Comparison of ENCODE assay signal across 26 mouse cellular contexts in the genomic region with DNA sequence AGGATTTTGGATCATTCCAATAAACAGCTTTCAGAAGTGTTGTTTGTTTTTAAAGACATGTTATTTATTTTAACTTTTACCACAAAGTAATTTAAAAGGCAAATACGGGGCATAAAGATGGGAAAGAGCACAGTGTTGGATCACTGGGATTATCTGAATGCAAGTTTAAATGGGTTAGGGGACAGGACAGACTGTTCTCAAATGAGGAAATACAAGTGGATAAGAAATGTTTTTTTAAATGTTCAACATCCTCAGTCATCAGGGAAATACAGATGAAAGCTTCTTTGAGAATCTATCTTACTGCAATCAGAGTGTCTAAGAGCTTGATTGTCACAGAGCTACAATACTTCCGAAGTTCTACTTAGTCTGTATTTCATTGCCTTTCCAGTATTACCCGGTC. TPM values are rescaled to one million over a fixed set of nuclear protein-coding genes. Genes with fewer than 3 reads are reported as not detected.
DNase-seq lines count a peak whose midpoint lies in the region; ATAC-seq and TF ChIP-seq lines count a peak whose summit lies in the region.
"Had no signal": no experiment of that assay in that cellular context is flagged by ENCODE, and none has a peak within 500 bp of the region (broad histone marks: within the 10 kb centered on the region; RNA-seq: fewer than 3 reads in every experiment).

No protein-coding gene starts in this region.

- peak; percentile 41 for DNase-seq in liver, adult 2 months (ENCODE audit: extremely low read depth, low read depth, low spot score)
- no peak for DNase-seq in liver
- no peak for DNase-seq in lung, adult 2 months
- peak; percentile 11 for DNase-seq in lung, postnatal 36 days
- DNase-seq in lung, adult 18-20 months, result no peak
- DNase-seq: adrenal gland, postnatal 10 days; adrenal gland, postnatal 36 days; B cell, adult 2 months; cerebellum, adult 18-20 months; cerebellum, adult 9-10 months; cerebellum, postnatal 14 days; gastrocnemius, postnatal 10 days; gastrocnemius, postnatal 36 days; heart, adult 2 months; heart, postnatal 14 days; heart, postnatal 4 days had no signal

- TF ChIP-seq POLR2A in liver, adult 2 months (IDR thresholded peaks at IDR 0.05; ENCODE audit: extremely low read depth, insufficient read depth, low read length), result no peak
- no peak for TF ChIP-seq POLR2A in lung, adult 2 months (IDR thresholded peaks at IDR 0.05; ENCODE audit: borderline replicate concordance, extremely low read depth, low read depth, low read length)

- no peak overlapping the region for H3K4me3 ChIP-seq in liver, adult 2 months (ENCODE audit: insufficient read depth, low read depth, low read length)
- H3K4me3 ChIP-seq in lung, embryonic 15.5 days, result no peak overlapping the region
- no peak overlapping the region for H3K4me3 ChIP-seq in lung, adult 2 months (replicated peaks; ENCODE audit: extremely low read depth, low read depth, low read length)
- H3K4me3 ChIP-seq: forebrain, embryonic 10.5 days; forebrain, embryonic 13.5 days; heart, adult 2 months; heart, embryonic 10.5 days; heart, embryonic 13.5 days had no signal

- H3K36me3 ChIP-seq in liver, adult 2 months (ENCODE audit: control insufficient read depth, insufficient read depth, low read length), result no peaks in the 10 kb centered on the region
- H3K36me3 ChIP-seq in lung, embryonic 15.5 days, result no peaks in the 10 kb centered on the region
- H3K36me3 ChIP-seq: forebrain, embryonic 10.5 days; G1E; heart, embryonic 10.5 days; heart, embryonic 13.5 days had no signal

- H3K79me2 ChIP-seq in liver, adult 2 months (ENCODE audit: control insufficient read depth, insufficient read depth, low read length), result no peaks in the 10 kb centered on the region

- no peaks in the 10 kb centered on the region for H3K9me3 ChIP-seq in lung, embryonic 15.5 days
- H3K9me3 ChIP-seq: forebrain, embryonic 10.5 days; forebrain, embryonic 13.5 days; heart, embryonic 10.5 days; heart, embryonic 13.5 days had no signal

- peaks cover 8% of the 10 kb centered on the region for H3K4me1 ChIP-seq in liver, adult 2 months (ENCODE audit: control insufficient read depth, insufficient read depth, low read length)
- peaks cover 10% of the 10 kb centered on the region; the same call in 1 of the 2 replicates for H3K4me1 ChIP-seq in lung, embryonic 15.5 days
- peaks cover 2% of the 10 kb centered on the region; the same call in 1 of the 2 replicates for H3K4me1 ChIP-seq in lung, adult 2 months (ENCODE audit: control insufficient read depth, insufficient read depth, low read length)

- ATAC-seq in lung, embryonic 15.5 days (ENCODE audit: borderline replicate concordance, extremely low read depth, low FRiP score, low TSS enrichment), result no peak
- ATAC-seq: forebrain, embryonic 13.5 days; forebrain, embryonic 16.5 days; Patski had no signal

- no peaks in the 10 kb centered on the region for H3K27me3 ChIP-seq in liver, adult 2 months (ENCODE audit: control insufficient read depth, insufficient read depth, low read length)
- H3K27me3 ChIP-seq in lung, embryonic 15.5 days, result no peaks in the 10 kb centered on the region
- H3K27me3 ChIP-seq: CH12.LX; forebrain, embryonic 13.5 days; heart, embryonic 13.5 days; Patski had no signal

- WGBS in liver, adult 2 months, result 74% methylated on average over 3 of the region's 3 CpGs
- 40% methylated on average over 3 of the region's 3 CpGs for WGBS in lung, embryonic 15.5 days
- 57% methylated on average over 3 of the region's 3 CpGs for WGBS in lung, adult 2 months

- no peak overlapping the region for H3K4me2 ChIP-seq in lung, embryonic 15.5 days
- H3K4me2 ChIP-seq: forebrain, embryonic 13.5 days; heart, embryonic 13.5 days; hindbrain, embryonic 14.5 days had no signal

- no peak overlapping the region for H3K27ac ChIP-seq in liver, adult 2 months (replicated peaks; ENCODE audit: insufficient read depth, low read depth, low read length)
- H3K27ac ChIP-seq in lung, embryonic 15.5 days, result 0 out of 2 replicates have a peak overlapping the region, but pooled peaks have one; percentile 24
- H3K27ac ChIP-seq: forebrain, embryonic 10.5 days; forebrain, embryonic 13.5 days; heart, adult 2 months; heart, embryonic 10.5 days; heart, embryonic 13.5 days; hindbrain, embryonic 14.5 days had no signal

- no peak overlapping the region for H3K9ac ChIP-seq in liver, adult 2 months (ENCODE audit: low read depth, low read length)
- no peak overlapping the region for H3K9ac ChIP-seq in lung, embryonic 15.5 days
- H3K9ac ChIP-seq: forebrain, embryonic 13.5 days; heart, embryonic 13.5 days; hindbrain, embryonic 14.5 days had no signal

- no peak for TF ChIP-seq CTCF in liver, adult 2 months (IDR thresholded peaks at IDR 0.05; ENCODE audit: low read depth, low read length)
- no peak for TF ChIP-seq CTCF in lung, adult 2 months (IDR thresholded peaks at IDR 0.05; ENCODE audit: insufficient read depth, low read length)

RNA-seq across cellular contexts. Expression of a gene that starts 32.3 kb away (rescaled TPM):
- 29.8 and 39.8 TPM in 2 replicates for total RNA-seq in liver, adult 2 months (2014; rRNA removed)
- polyA plus RNA-seq in liver, adult 2 months (2012; rRNA removed), result 16.7 and 19.3 TPM in 2 replicates
- polyA plus RNA-seq in lung, embryonic 15.5 days (2015; fragmentation: Nextera tagmentation; extraction: Ambion mirVana), result 3.7 and 5.2 TPM in 2 replicates
- polyA plus RNA-seq in lung, adult 2 months (2012; rRNA removed), result 54.9 and 134 TPM in 2 replicates
- total RNA-seq: G1E had no signal
- polyA plus RNA-seq: G1E had no signal

RNA-seq across cellular contexts. Expression of a gene that starts 56.6 kb away (rescaled TPM):
- total RNA-seq in liver, adult 2 months (2014; rRNA removed), result 11.1 and 11.2 TPM in 2 replicates
- 5.7 and 5.8 TPM in 2 replicates for polyA plus RNA-seq in liver, adult 2 months (2012; rRNA removed)
- polyA plus RNA-seq in lung, embryonic 15.5 days (2015; fragmentation: Nextera tagmentation; extraction: Ambion mirVana), result 13.2 and 13.9 TPM in 2 replicates
- polyA plus RNA-seq in lung, adult 2 months (2012; rRNA removed), result 38.8 and 48.5 TPM in 2 replicates
- total RNA-seq: CH12.LX had no signal
- polyA plus RNA-seq: G1E had no signal

Comparison
In these comparisons a context has a peak if more than half of its experiments do, and no peak if none do; other contexts are left out.
1. DNase-seq: peak in liver, adult 2 months (single experiment) and lung, postnatal 36 days (single experiment); none in liver (single experiment), lung, adult 2 months (single experiment) and lung, adult 18-20 months (0 of 2).